Comparison of ENCODE assay signal across 8 mouse cellular contexts in genomic region chr7:56049831-56050321, GRCm38 (mm10). TPM values are rescaled to one million over a fixed set of nuclear protein-coding genes. Genes with fewer than 3 reads are reported as not detected.
DNase-seq lines count a peak whose midpoint lies in the region; ATAC-seq lines count a peak whose summit lies in the region.

Gene Herc2 (plus strand): TSS chr7:56050196.

- H3K9me3 ChIP-seq in hindbrain, embryonic 12.5 days (replicated peaks): no peaks in the 10 kb centered on the region

- DNase-seq in NIH3T3 (ENCODE audit: low read depth): peak; percentile 100
- peak; percentile 99 to 100 for DNase-seq in cerebellum, postnatal 10 days
- peak; percentile 99 for DNase-seq in frontal cortex, postnatal 10 days (ENCODE audit: low spot score in 2 of 2)
- peak; percentile 97 to 100 for DNase-seq in layer of hippocampus, postnatal 14 days (ENCODE audit: low spot score in 2 of 2)
- peak; percentile 99 for DNase-seq in lung, postnatal 14 days
- peak; percentile 96 for DNase-seq in retina, adult 2 months (ENCODE audit: low read depth, low spot score)
- peak; percentile 96 to 98 for DNase-seq in thymus, postnatal 36 days

- ATAC-seq in hindbrain, embryonic 12.5 days (ENCODE audit: low FRiP score): peak; percentile 100

- peak within 1 kb of the TSS; percentile 69 for H3K4me2 ChIP-seq in hindbrain, embryonic 12.5 days (replicated peaks)

- H3K9ac ChIP-seq in hindbrain, embryonic 12.5 days: peak within 1 kb of the TSS; percentile 85

- H3K27ac ChIP-seq in hindbrain, embryonic 12.5 days: peak within 1 kb of the TSS; percentile 89

- peak within 1 kb of the TSS; percentile 83 for H3K4me3 ChIP-seq in hindbrain, embryonic 12.5 days

- no peaks in the 10 kb centered on the region; the same call in 1 of the 2 replicates for H3K36me3 ChIP-seq in hindbrain, embryonic 12.5 days

- no peaks in the 10 kb centered on the region for H3K27me3 ChIP-seq in hindbrain, embryonic 12.5 days

- peaks cover 15% of the 10 kb centered on the region for H3K4me1 ChIP-seq in hindbrain, embryonic 12.5 days

- under 1% methylated on average over 45 of the region's 47 CpGs for WGBS in hindbrain, embryonic 12.5 days

RNA-seq across cellular contexts. Expression of gene Herc2, which starts in this region (rescaled TPM):
- polyA plus RNA-seq in hindbrain, embryonic 12.5 days (2016; fragmentation: Nextera tagmentation; extraction: Ambion mirVana): 36.8 and 42.0 TPM in 2 replicates
- total RNA-seq in layer of hippocampus, postnatal 14 days (2021): 100 to 1,000 TPM; 139 to 154 TPM

Comparison
In these comparisons a context has a peak if more than half of its experiments do, and no peak if none do; other contexts are left out.
1. Peak in every context shown above with its lines: DNase-seq, ATAC-seq, H3K4me3 ChIP-seq and H3K27ac ChIP-seq.